Mouse (Mus musculus): Measurements from ENCODE around the gene Cd6. TPM values are rescaled to one million over a fixed set of nuclear protein-coding genes. Genes with fewer than 3 reads are reported as not detected.

Cd6 gene
- polyA plus RNA-seq, 1 experiment from 2014 or later, result 0.08 TPM

- DNase-seq (ENCODE audit: low read depth, low spot score) (no peak), ATAC-seq (no peak)
- ChIA-PET POLR2A (no interaction called here), CTCF (interaction anchor here (1.1 to 2.2 kb wide), 2 partner anchors 15 to 129 kb away, joined by 4 to 5 read pairs; no protein-coding TSS in a partner anchor)
- in situ Hi-C loops (cut with MboI; ENCODE audit: low pct_unique_long_range_greater_than_20kb), result no loop called here
- no peak for TF ChIP-seq CTCF (IDR thresholded peaks at IDR 0.05)
- no peaks in the 10 kb centered on the region for H3K27me3 ChIP-seq
Measured at GRCm38 (mm10) chr19:10839010-10839892, 9.4 kb upstream of the Cd6 start, which contains the start of gene Slc15a3. Slc15a3 (plus strand) TSS chr19:10839727.

GRCm38 (mm10) chr19:10835671-10836070 lies 5.8 kb upstream of the Cd6 start:
- ChIA-PET CTCF (interaction anchor here (1.0 kb wide), 1 partner anchor 25 kb away, joined by 3 read pairs; no protein-coding TSS in a partner anchor), POLR2A (no interaction called here)
- in situ Hi-C loops (cut with MboI; ENCODE audit: low pct_unique_long_range_greater_than_20kb), result no loop called here
- peak; percentile 39 for DNase-seq (ENCODE audit: low read depth, low spot score)
- TF ChIP-seq CTCF (IDR thresholded peaks at IDR 0.05), result no peak
- no peaks in the 10 kb centered on the region for H3K27me3 ChIP-seq
- peak; percentile 70 for ATAC-seq

- no peak for TF ChIP-seq CTCF (IDR thresholded peaks at IDR 0.05)
- in situ Hi-C loops (cut with MboI; ENCODE audit: low pct_unique_long_range_greater_than_20kb), result no loop called here
- ChIA-PET CTCF (interaction anchor here (0.9 kb wide), 1 partner anchor 13 kb away, joined by 5 read pairs; no protein-coding TSS in a partner anchor), POLR2A (interaction anchor here (0.6 to 0.8 kb wide), 2 partner anchors 42 to 61 kb away, joined by 3 to 4 read pairs; no protein-coding TSS in a partner anchor)
- ATAC-seq (no peak), DNase-seq (ENCODE audit: low read depth, low spot score) (no peak)
- no peaks in the 10 kb centered on the region for H3K27me3 ChIP-seq
Measured at GRCm38 (mm10) chr19:10833611-10834010, 3.8 kb upstream of the Cd6 start.

GRCm38 (mm10) chr19:10832030-10832429 lies 2.2 kb upstream of the Cd6 start:
- H3K27me3 ChIP-seq, result no peaks in the 10 kb centered on the region
- CTCF ChIA-PET, result interaction anchor here (0.9 kb wide), 1 partner anchor 11 kb away, joined by 3 read pairs; no protein-coding TSS in a partner anchor
- POLR2A ChIA-PET, result interaction anchor here (0.6 kb wide), 1 partner anchor 181 kb away, joined by 3 read pairs; no protein-coding TSS in a partner anchor
- no peak for DNase-seq (ENCODE audit: low read depth, low spot score)
- in situ Hi-C loops (cut with MboI; ENCODE audit: low pct_unique_long_range_greater_than_20kb), result no loop called here
- TF ChIP-seq CTCF (IDR thresholded peaks at IDR 0.05), result no peak
- no peak for ATAC-seq

- TF ChIP-seq CTCF (IDR thresholded peaks at IDR 0.05), result peak; percentile 78
- ChIA-PET POLR2A (no interaction called here), CTCF (interaction anchor here (0.9 to 1.9 kb wide), 5 partner anchors 12 to 110 kb away, joined by 3 to 5 read pairs (median 4); no protein-coding TSS in a partner anchor)
- no peaks in the 10 kb centered on the region for H3K27me3 ChIP-seq
- ATAC-seq, result no peak
- in situ Hi-C loops (cut with MboI; ENCODE audit: low pct_unique_long_range_greater_than_20kb), result no loop called here
- no peak for DNase-seq (ENCODE audit: low read depth, low spot score)
Measured at GRCm38 (mm10) chr19:10831424-10831823, 1.6 kb upstream of the Cd6 start.

GRCm38 (mm10) chr19:10828321-10828720 lies 1.5 kb downstream of the Cd6 start:
- ChIA-PET CTCF (no interaction called here), POLR2A (no interaction called here)
- no peaks in the 10 kb centered on the region for H3K27me3 ChIP-seq
- ATAC-seq (no peak), DNase-seq (ENCODE audit: low read depth, low spot score) (no peak)
- TF ChIP-seq CTCF (IDR thresholded peaks at IDR 0.05), result no peak
- in situ Hi-C loops (cut with MboI; ENCODE audit: low pct_unique_long_range_greater_than_20kb), result no loop called here

GRCm38 (mm10) chr19:10824061-10824460 lies 5.8 kb downstream of the Cd6 start:
- H3K27me3 ChIP-seq, result no peaks in the 10 kb centered on the region
- CTCF ChIA-PET, result interaction anchor here (1.0 to 1.8 kb wide), 5 partner anchors 9 to 159 kb away, joined by 3 to 5 read pairs (median 3); partner anchors contain the start of gene Slc15a3
- DNase-seq (ENCODE audit: low read depth, low spot score) (no peak), ATAC-seq (no peak)
- no peak for TF ChIP-seq CTCF (IDR thresholded peaks at IDR 0.05)
- POLR2A ChIA-PET, result no interaction called here
- in situ Hi-C loops (cut with MboI; ENCODE audit: low pct_unique_long_range_greater_than_20kb), result no loop called here

- ChIA-PET CTCF (no interaction called here), POLR2A (no interaction called here)
- no peak for TF ChIP-seq CTCF (IDR thresholded peaks at IDR 0.05)
- no peaks in the 10 kb centered on the region for H3K27me3 ChIP-seq
- DNase-seq (ENCODE audit: low read depth, low spot score) (no peak), ATAC-seq (no peak)
- in situ Hi-C loops (cut with MboI; ENCODE audit: low pct_unique_long_range_greater_than_20kb), result no loop called here
Measured at GRCm38 (mm10) chr19:10822534-10822933, 7.3 kb downstream of the Cd6 start.

GRCm38 (mm10) chr19:10821319-10821718 lies 8.5 kb downstream of the Cd6 start:
- DNase-seq (ENCODE audit: low read depth, low spot score) (no peak), ATAC-seq (no peak)
- ChIA-PET POLR2A (no interaction called here), CTCF (no interaction called here)
- H3K27me3 ChIP-seq, result no peaks in the 10 kb centered on the region
- TF ChIP-seq CTCF (IDR thresholded peaks at IDR 0.05), result no peak
- in situ Hi-C loops (cut with MboI; ENCODE audit: low pct_unique_long_range_greater_than_20kb), result no loop called here

- CTCF ChIA-PET, result interaction anchor here (1.3 to 2.4 kb wide), 3 partner anchors 12 to 24 kb away, joined by 3 to 6 read pairs (median 5); no protein-coding TSS in a partner anchor
- no peaks in the 10 kb centered on the region for H3K27me3 ChIP-seq
- no peak for TF ChIP-seq CTCF (IDR thresholded peaks at IDR 0.05)
- no peak for DNase-seq (ENCODE audit: low read depth, low spot score)
- in situ Hi-C loops (cut with MboI; ENCODE audit: low pct_unique_long_range_greater_than_20kb), result no loop called here
- POLR2A ChIA-PET, result interaction anchor here (0.6 kb wide), 1 partner anchor 233 kb away, joined by 3 read pairs; no protein-coding TSS in a partner anchor
- ATAC-seq, result no peak
Measured at GRCm38 (mm10) chr19:10818217-10818946, 11.5 kb downstream of the Cd6 start.
